Mouse (Mus musculus) ES-CJ7 (cell line): ENCODE results near the gene Gm12184.
"Not testable (repeated sequence)": the region's sequence is repeated elsewhere in the genome, so short reads cannot be mapped to it uniquely, and the experiment has no call there.

Experiments used
- DNase-seq: peaks from one replicate; pipeline ENCODE4 v3.0.0; 2011; ENCODE audit warnings: low read depth, low spot score

Gene Gm12184

GRCm38 (mm10) chr11:48825979-48826751 is at the start of gene Gm12184, which contains the start of gene Trim7:
TSS of gene Gm12184 (minus strand) at chr11:48826655.
TSS of gene Trim7 (plus strand) at chr11:48826140.
- DNase-seq = not testable (repeated sequence)

DNA sequence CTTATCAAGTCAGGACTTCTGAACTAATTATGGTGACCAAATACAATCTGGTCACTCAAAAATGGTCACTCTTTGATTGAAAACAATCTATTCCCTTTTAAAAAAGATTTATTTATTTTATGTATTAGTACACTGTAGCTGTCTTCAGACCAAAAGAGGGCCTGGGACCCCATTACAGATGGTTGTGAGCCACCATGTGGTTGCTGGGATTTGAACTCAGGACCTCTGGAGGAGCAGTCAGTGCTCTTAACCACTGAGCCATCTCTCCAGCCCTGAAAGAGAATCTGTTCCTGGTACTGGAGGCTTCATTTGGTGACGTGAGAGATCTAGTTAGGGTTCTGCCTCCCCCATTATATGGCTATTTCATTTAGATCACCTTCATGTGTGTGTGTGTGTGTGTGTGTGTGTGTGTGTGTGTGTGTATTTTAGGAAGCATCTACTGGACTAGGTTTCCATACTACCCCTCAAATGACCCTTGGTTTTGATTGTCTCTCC is 48.9 kb upstream of the Gm12184 start:
- not testable (repeated sequence) for DNase-seq

GRCm38 (mm10) chr11:48874465-48874864 is 48.0 kb upstream of the Gm12184 start:
- DNase-seq = peak; percentile 56

DNA sequence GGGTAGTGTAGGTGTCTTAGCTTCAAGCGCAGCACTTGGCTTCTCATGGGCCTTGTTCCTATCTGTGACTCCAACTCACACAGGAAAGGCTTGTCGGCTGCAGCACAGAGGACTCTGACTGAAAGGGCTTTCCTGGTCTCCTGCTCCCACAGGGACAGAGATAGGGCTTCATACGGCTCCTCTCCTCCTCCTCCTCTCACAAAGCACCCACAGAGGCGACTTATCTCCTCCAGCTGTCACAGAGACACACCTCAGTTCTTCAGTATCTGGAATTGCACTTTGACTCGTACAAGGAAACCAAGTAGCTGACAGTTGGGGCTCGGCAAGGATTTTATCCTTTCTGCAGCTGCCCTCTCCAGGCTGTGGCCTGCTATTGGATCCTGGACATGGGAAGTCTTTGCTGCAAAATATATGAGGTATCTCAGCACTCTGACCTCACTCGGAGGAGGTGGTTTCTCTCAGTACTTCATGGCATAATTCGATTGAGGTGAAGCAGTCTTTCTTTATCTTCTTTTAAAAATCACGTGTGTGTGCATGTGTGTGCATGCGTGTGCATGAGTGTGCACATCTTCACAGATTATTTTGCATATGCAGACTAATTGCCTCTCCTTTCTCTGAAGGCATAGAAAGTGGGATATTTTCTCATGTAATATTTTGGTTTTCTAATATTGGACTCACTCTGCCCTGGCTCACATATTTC is 47.3 kb upstream of the Gm12184 start:
- no peak for DNase-seq

- DNase-seq = no peak
Measured at GRCm38 (mm10) chr11:48872695-48873300, 46.3 kb upstream of the Gm12184 start.

GRCm38 (mm10) chr11:48871817-48872541 is 45.5 kb upstream of the Gm12184 start:
- DNase-seq = no peak

- peak; percentile 81 for DNase-seq
Measured at GRCm38 (mm10) chr11:48871201-48871772, 44.8 kb upstream of the Gm12184 start, which contains the start of gene Irgm1. TSS of gene Irgm1 (minus strand) at chr11:48871683.

- no peak for DNase-seq
Measured at GRCm38 (mm10) chr11:48870781-48871180, 44.3 kb upstream of the Gm12184 start.

- DNase-seq = no peak
Measured at GRCm38 (mm10) chr11:48869380-48870110, 43.1 kb upstream of the Gm12184 start.

GRCm38 (mm10) chr11:48866481-48866880 is 40.0 kb upstream of the Gm12184 start:
- DNase-seq = no peak

GRCm38 (mm10) chr11:48863808-48864207 is 37.4 kb upstream of the Gm12184 start:
- no peak for DNase-seq

- peak; percentile 67 for DNase-seq
Measured at GRCm38 (mm10) chr11:48862784-48863319, 36.4 kb upstream of the Gm12184 start.

GRCm38 (mm10) chr11:48859014-48859413 is 32.6 kb upstream of the Gm12184 start:
- peak; percentile 81 for DNase-seq

DNA sequence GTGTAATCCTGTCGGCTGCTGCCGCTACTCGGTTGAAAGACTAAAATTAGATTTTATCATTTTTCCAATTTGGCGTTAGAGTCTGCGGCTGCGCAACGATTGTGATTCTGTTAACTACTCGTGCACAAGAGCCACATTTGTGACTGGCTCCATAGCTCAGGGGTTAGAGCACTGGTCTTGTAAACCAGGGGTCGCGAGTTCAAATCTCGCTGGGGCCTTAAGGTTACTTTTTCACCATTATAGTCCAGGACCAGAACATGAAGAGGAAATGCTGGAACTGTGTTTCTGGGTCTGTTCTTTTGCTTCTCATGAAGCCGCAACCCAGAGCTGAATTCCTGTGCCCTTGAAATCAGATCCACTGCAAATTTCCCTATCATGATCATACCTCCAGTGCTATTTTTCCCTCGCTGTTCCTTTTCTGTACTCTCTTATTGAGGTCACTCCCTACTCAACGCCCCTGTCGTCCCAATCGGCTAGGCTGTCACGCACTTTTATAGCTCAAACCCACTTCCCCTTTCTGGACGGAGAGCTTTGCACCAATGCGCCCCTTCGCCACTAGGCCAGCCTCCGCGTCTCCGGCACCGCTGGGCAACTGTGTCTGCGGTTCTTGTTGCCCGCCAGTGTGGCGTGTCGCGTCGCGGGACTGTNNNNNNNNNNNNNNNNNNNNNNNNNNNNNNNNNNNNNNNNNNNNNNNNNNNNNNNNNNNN is 27.2 kb upstream of the Gm12184 start:
- peak; percentile 84 for DNase-seq

DNA sequence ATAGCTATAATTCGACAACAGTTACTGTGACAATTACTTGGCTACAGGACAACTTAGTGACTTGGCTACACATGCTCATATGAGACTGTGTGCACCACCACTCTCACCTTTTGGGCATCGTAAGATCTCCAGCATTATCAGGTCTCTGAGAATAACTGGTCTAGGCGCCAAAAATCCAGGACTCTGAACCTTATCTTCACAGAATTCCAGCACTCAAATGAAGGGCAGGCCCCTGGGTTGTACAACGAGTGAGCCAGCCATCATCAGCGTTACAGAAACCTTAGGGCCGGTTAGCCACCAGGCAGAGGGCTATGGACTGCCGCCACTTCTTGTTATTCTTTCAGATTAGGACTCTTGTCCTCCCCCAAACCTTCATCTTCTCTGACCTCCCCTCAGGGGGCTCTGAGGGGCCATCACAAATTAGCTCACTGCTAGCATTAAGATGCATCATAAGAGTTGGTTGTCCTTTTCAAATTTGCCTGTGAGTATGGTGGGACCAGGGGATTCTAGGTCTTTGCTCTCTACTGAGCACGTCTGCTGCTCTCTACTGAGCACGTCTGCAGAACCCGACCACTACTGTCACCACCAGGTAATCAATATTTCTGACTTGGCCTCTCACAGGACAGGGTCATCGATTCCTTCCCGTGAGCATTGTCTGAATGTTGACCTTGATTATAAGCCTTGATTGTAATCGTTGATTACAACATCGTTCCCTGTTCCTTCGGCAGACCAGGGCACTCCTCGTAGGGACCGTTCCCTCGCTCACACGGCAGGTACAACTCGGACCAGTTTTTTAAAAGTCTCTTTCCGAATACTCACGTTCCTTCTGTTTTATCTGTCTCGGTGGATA is 26.4 kb upstream of the Gm12184 start:
- peak; percentile 44 for DNase-seq

DNA sequence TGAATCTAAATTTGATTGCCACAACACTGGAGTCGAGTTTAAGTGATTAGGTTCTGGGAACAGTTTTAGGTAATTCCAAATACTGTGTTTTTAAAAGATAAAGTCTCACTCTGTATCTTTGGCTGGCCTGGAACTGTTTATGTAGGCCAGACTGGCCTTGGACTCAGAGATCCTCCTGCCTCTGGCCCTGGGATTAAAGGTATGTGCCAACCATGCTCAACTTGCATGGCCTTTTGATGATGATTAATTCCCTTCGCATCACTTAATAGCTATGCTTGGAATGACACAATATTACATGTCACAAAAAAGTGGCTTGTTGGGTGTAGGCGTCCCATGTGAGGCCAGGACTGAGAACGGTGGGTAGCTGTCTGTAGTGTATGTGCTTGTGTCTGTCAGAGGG is 25.7 kb upstream of the Gm12184 start:
- DNase-seq = no peak

GRCm38 (mm10) chr11:48851270-48851995 is 25.0 kb upstream of the Gm12184 start:
- DNase-seq = peak; percentile 94

- DNase-seq = peak; percentile 35
Measured at GRCm38 (mm10) chr11:48850240-48850639, 23.8 kb upstream of the Gm12184 start.
